Mouse (Mus musculus) embryonic facial prominence, embryonic 10.5 days (tissue): ENCODE results near the gene Shb. TPM values are rescaled to one million over a fixed set of nuclear protein-coding genes. Genes with fewer than 3 reads are reported as not detected.
"Not testable (repeated sequence)": the region's sequence is repeated elsewhere in the genome, so short reads cannot be mapped to it uniquely, and the experiment has no call there.

Experiments
- DNase-seq: peaks from one replicate; pipeline ENCODE4 v3.0.0-alpha.2; 2017; ENCODE audit warnings: low spot score
- H3K27ac ChIP-seq: fragments of 300-500 bp; sonication (generic); replicated peaks from 2 replicates; pipeline ENCODE4 v1.5.1; 2016; ENCODE audit warnings: mild to moderate bottlenecking
- H3K27me3 ChIP-seq: fragments of 300-500 bp; sonication (generic); replicated peaks from 2 replicates; pipeline ENCODE4 v1.6.1; 2016; ENCODE audit warnings: low read depth, mild to moderate bottlenecking; ENCODE audit not compliant: poor library complexity, severe bottlenecking
- H3K36me3 ChIP-seq: fragments of 300-500 bp; sonication (generic); replicated peaks from 2 replicates; pipeline ENCODE4 v1.6.1; 2016; ENCODE audit warnings: mild to moderate bottlenecking, moderate library complexity
- H3K4me1 ChIP-seq: fragments of 300-500 bp; sonication (generic); 2 replicates; pipeline ENCODE4 v1.6.1; 2016
- H3K4me3 ChIP-seq: fragments of 300-500 bp; sonication (generic); 2 replicates; pipeline ENCODE4 v1.5.1; 2016; ENCODE audit warnings: mild to moderate bottlenecking, moderate library complexity
- H3K9me3 ChIP-seq: fragments of 300-500 bp; sonication (generic); 2 replicates; pipeline ENCODE4 v1.6.1; 2016; ENCODE audit warnings: mild to moderate bottlenecking
- WGBS: fragments of 180-500 bp; shearing (Covaris S2); methylation state at CpG from one replicate; pipeline ENCODE4 v1.1.7; 2016; 5-methylcytosine and 5-hydroxymethylcytosine counted together
- microRNA-seq: library from miRNA; unstranded; fragments of <30 nt; microRNA quantifications from one replicate; pipeline ENCODE4, GENCODE M21; 2017
- polyA plus RNA-seq: library from polyadenylated mRNA; unstranded; fragments of >200 nt; fragmentation: Nextera tagmentation; extraction: Ambion mirVana; gene quantifications from 2 replicates; pipeline ENCODE4 v1.2.1, GENCODE M21; 2016

Shb gene
- polyA plus RNA-seq, 1 experiment from 2014 or later, result 3.9 TPM

- WGBS, result 75% methylated on average over 4 of the region's 4 CpGs
- no peaks in the 10 kb centered on the region for H3K27me3 ChIP-seq
- H3K36me3 ChIP-seq, result peaks cover 24% of the 10 kb centered on the region
- H3K4me3 ChIP-seq, result no peak overlapping the region
- H3K4me1 ChIP-seq, result no peaks in the 10 kb centered on the region
- no peaks in the 10 kb centered on the region for H3K9me3 ChIP-seq
- DNase-seq, result no peak
- no peak overlapping the region for H3K27ac ChIP-seq
Measured at GRCm38 (mm10) chr4:45392099-45392498, 140.2 kb downstream of the Shb start.

- DNase-seq, H3K36me3 ChIP-seq, H3K27ac ChIP-seq, H3K9me3 ChIP-seq, H3K4me1 ChIP-seq, H3K27me3 ChIP-seq, H3K4me3 ChIP-seq: not testable (repeated sequence)
- 91% methylated on average over 5 of the region's 5 CpGs for WGBS
Measured at GRCm38 (mm10) chr4:45387296-45387695, 145.0 kb downstream of the Shb start.

GRCm38 (mm10) chr4:45382133-45382532, 150.1 kb downstream of the Shb start:
- H3K36me3 ChIP-seq, result peaks cover 14% of the 10 kb centered on the region
- H3K27me3 ChIP-seq, H3K9me3 ChIP-seq, H3K4me1 ChIP-seq, DNase-seq, H3K27ac ChIP-seq, H3K4me3 ChIP-seq: not testable (repeated sequence)
- 81% methylated on average over 2 of the region's 2 CpGs for WGBS

- WGBS, result 89% methylated on average over 10 of the region's 10 CpGs
- not testable (repeated sequence) for DNase-seq
Measured at GRCm38 (mm10) chr4:45380903-45381580, 151.2 kb downstream of the Shb start.

GRCm38 (mm10) chr4:45376573-45376972, 155.7 kb downstream of the Shb start:
- Histone ChIP-seq H3K27me3 (no peaks in the 10 kb centered on the region), H3K27ac (no peak overlapping the region), H3K9me3 (no peaks in the 10 kb centered on the region), H3K4me3 (no peak overlapping the region), H3K4me1 (no peaks in the 10 kb centered on the region), H3K36me3 (peaks cover 69% of the 10 kb centered on the region)
- no peak for DNase-seq
- WGBS, result 92% methylated on average over 4 of the region's 4 CpGs

More at GRCm38 (mm10) chr4:45380903-45381580, 151.2 kb downstream of the Shb start:
- not testable (repeated sequence) for H3K9me3 ChIP-seq, H3K27me3 ChIP-seq, H3K4me1 ChIP-seq, H3K27ac ChIP-seq, H3K4me3 ChIP-seq
- H3K36me3 ChIP-seq, result peaks cover 25% of the 10 kb centered on the region

- Histone ChIP-seq H3K9me3 (no peaks in the 10 kb centered on the region), H3K36me3 (peaks cover 86% of the 10 kb centered on the region), H3K4me3 (no peak overlapping the region), H3K27me3 (no peaks in the 10 kb centered on the region), H3K27ac (no peak overlapping the region), H3K4me1 (no peaks in the 10 kb centered on the region)
- 89% methylated on average over 5 of the region's 5 CpGs for WGBS
- no peak for DNase-seq
Measured at GRCm38 (mm10) chr4:45374879-45375278, 157.4 kb downstream of the Shb start.

Small RNA genes within 50 kb of the gene (microRNA-seq; reads per million reads assigned to microRNA genes)
- gene Gm22518 (not detected), gene Gm25692 (not detected)

Other genes with a start within 250 kb of the Shb start
- gene Trmt10b, start 235.3 kb downstream of the Shb start, polyA plus RNA-seq, result 18.2 and 19.8 TPM in 2 replicates
- 9.0 and 9.3 TPM in 2 replicates for gene Dcaf10, start 190.4 kb downstream of the Shb start, polyA plus RNA-seq
- gene Exosc3, start 189.7 kb downstream of the Shb start, polyA plus RNA-seq, result 109 and 112 TPM in 2 replicates
- 82.0 and 87.0 TPM in 2 replicates for gene Slc25a51, start 123.7 kb downstream of the Shb start, polyA plus RNA-seq